In the genomic region with DNA sequence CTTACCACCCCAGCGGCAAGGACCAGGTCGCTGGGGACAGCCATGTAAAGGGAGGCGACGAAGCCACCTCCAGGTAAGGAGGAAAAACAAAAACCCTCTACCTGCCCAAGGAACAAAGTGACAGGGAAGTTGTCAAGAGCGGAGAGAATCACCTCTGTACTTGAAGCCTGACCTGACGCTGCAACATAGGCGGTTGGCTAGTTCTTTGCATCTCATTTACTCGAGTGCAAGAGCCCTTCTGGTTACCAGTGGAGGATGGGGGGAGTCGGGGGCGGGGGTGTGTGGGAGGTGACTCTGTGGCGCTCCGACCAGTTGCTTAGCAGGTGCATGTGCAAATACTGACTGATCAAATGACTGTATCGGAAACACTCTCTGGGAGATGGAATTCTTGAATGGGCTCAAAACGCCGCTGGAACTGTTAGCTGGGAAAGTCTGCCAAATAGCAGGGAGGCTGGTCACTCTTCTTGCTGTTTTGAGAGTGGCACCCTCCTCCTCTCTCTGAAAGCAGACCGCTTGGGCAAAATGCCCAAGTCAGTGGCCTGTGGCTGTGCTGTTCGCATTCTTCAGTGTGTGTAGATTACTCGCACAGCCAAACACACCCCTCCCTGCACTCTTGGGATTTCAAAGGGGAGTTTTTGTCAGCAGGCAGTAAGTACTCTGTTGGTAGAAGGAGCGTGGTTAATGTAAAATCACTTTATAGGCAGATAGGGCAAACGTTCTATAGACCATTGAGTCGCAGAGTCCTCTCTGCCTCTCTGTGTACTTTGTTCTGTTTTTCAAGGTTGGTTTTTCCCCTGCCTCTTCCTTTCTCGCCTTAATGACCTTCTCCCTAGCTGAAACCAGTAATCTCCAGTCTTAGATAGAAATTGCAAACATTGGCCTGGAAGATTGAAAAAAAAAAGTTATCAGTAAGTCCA, we compare ENCODE assay signal across 8 mouse cellular contexts. TPM values are rescaled to one million over a fixed set of nuclear protein-coding genes. Genes with fewer than 3 reads are reported as not detected.
DNase-seq lines count a peak whose midpoint lies in the region; ATAC-seq lines count a peak whose summit lies in the region.

No protein-coding gene starts in this region.

- no peaks in the 10 kb centered on the region for H3K9me3 ChIP-seq in hindbrain, embryonic 14.5 days (ENCODE audit: control insufficient read depth, low read length)

- peak; percentile 89 for ATAC-seq in hindbrain, embryonic 14.5 days (ENCODE audit: low FRiP score)
- no peak for ATAC-seq in monocyte, adult 5-6 weeks (replicated peaks; ENCODE audit: insufficient number of reproducible peaks, low FRiP score, low TSS enrichment, poor library complexity, severe bottlenecking)

- no peaks in the 10 kb centered on the region for H3K27me3 ChIP-seq in hindbrain, embryonic 14.5 days (ENCODE audit: control insufficient read depth, insufficient read depth, low read length)

- peak overlapping the region; percentile 50 for H3K4me3 ChIP-seq in hindbrain, embryonic 14.5 days (replicated peaks; ENCODE audit: low read length)

- peak; percentile 63 for DNase-seq in R1 (ENCODE audit: low read depth, low spot score)
- peak; percentile 70 to 80 for DNase-seq in cerebellum, postnatal 10 days
- DNase-seq in gastrocnemius, adult 18-20 months (ENCODE audit: low spot score): peak; percentile 73
- DNase-seq in hindbrain, embryonic 14.5 days (ENCODE audit: low spot score): peak; percentile 74
- DNase-seq in left cerebral cortex, adult 11 months (ENCODE audit: low spot score): peak; percentile 17
- peak; percentile 87 for DNase-seq in lung, postnatal 36 days
- peak; percentile 56 to 64 for DNase-seq in right cerebral cortex, adult 2 months (ENCODE audit: low spot score in 2 of 2)

- H3K27ac ChIP-seq in hindbrain, embryonic 14.5 days: peak overlapping the region; percentile 76

- H3K36me3 ChIP-seq in hindbrain, embryonic 14.5 days (replicated peaks; ENCODE audit: control insufficient read depth, insufficient read depth): no peaks in the 10 kb centered on the region

- H3K9ac ChIP-seq in hindbrain, embryonic 14.5 days: peak overlapping the region; percentile 55

- 1% methylated on average over 22 of the region's 22 CpGs for WGBS in hindbrain, embryonic 14.5 days

- 0 out of 2 replicates have a peak, but pooled peaks cover 3% of the 10 kb centered on the region for H3K4me1 ChIP-seq in hindbrain, embryonic 14.5 days (replicated peaks; ENCODE audit: control insufficient read depth, insufficient read depth, low read length)

- H3K4me2 ChIP-seq in hindbrain, embryonic 14.5 days (replicated peaks): peak overlapping the region; percentile 78

RNA-seq across cellular contexts. Expression of a gene that starts 19.7 kb away (rescaled TPM):
- 1 to 10 TPM; 1.8 to 3.0 TPM for total RNA-seq in gastrocnemius, adult 18-20 months (2021)
- polyA plus RNA-seq in hindbrain, embryonic 14.5 days (2014; fragmentation: Nextera tagmentation; extraction: Ambion mirVana): 13.3 and 14.9 TPM in 2 replicates
- total RNA-seq in monocyte, adult 5-6 weeks (2017): 39.9 to 124 TPM (median 59.8 TPM) in 3 replicates

Comparison
In these comparisons a context has a peak if more than half of its experiments do, and no peak if none do; other contexts are left out.
1. DNase-seq: peak in every context shown above with its lines; median percentile 87 in lung, postnatal 36 days; 75 in cerebellum, postnatal 10 days; 74 in hindbrain, embryonic 14.5 days; 73 in gastrocnemius, adult 18-20 months; 63 in R1; 60 in right cerebral cortex, adult 2 months; 17 in left cerebral cortex, adult 11 months.
2. RNA of a gene that starts 19.7 kb away (total RNA-seq): 39.9 to 124 TPM in monocyte, adult 5-6 weeks; 1.8 to 3.0 TPM in gastrocnemius, adult 18-20 months; every median in the first group is over 10 times any median in the second.